Comparison of ENCODE assay signal across 8 mouse cellular contexts in the genomic region with DNA sequence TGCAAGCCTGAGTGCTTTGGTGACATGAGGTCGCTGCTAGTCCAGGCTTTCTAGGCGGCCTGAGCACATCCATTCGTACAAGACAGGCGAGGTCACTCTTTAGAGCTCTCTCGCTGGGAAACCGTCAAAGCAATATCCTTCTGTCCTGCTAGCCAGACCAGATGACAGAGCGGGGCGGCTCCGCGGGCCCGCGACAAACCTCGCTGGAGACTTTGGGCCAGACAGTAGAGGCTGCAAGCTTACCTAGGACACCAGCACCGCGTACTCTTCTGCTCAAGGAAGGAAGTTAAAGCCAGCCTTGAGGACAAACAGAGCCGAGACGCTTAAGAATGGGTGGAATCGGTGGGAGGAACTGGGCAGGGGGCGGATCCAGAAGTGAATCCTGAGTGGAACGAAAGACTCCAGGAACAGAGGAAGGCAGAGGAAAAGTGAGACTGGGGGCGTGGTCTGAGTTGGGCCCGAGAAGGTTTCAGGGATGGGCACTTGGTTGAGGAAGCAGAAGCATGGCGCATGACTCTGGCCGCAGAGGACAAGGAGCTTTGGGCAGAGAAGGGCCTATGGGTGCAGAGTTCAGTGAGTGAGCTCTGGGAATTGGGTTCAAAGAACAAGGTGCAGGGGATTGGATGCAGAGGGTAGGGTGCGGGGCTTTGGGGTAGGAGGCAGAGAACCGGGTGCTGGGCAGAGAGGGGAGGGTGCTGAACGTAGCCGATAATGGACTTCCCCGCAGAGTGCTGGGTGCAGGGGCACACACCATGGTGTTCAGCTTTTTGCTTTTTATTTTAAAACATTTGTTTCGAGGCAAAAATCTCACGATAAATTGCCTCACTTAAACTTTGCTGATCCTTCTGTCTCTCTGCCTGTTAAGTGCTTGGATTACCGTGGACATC. TPM values are rescaled to one million over a fixed set of nuclear protein-coding genes. Genes with fewer than 3 reads are reported as not detected.
DNase-seq lines count a peak whose midpoint lies in the region; ATAC-seq lines count a peak whose summit lies in the region.

A gene (minus strand): TSS at position 300 of the 887 bp plus-strand sequence.

- peaks cover 31% of the 10 kb centered on the region for H3K27me3 ChIP-seq in forebrain, embryonic 13.5 days
- H3K27me3 ChIP-seq in megakaryocyte, embryonic 14.5 days (replicated peaks): peaks cover 37% of the 10 kb centered on the region
- H3K27me3 ChIP-seq in stomach, embryonic 14.5 days (ENCODE audit: control insufficient read depth, insufficient read depth, low read length): 0 out of 2 replicates have a peak, but pooled peaks cover 3% of the 10 kb centered on the region

- peak; percentile 57 for ATAC-seq in forebrain, embryonic 13.5 days
- peak; percentile 89 for ATAC-seq in stomach, embryonic 14.5 days (ENCODE audit: insufficient number of reproducible peaks, insufficient read depth, low FRiP score, low read depth)

- no peak within 1 kb of the TSS for H3K27ac ChIP-seq in forebrain, embryonic 13.5 days
- no peak within 1 kb of the TSS for H3K27ac ChIP-seq in stomach, embryonic 14.5 days (ENCODE audit: low read length)

- 3% methylated on average over 32 of the region's 32 CpGs for WGBS in forebrain, embryonic 13.5 days
- WGBS in stomach, embryonic 14.5 days: 4% methylated on average over 32 of the region's 32 CpGs

- peaks cover 18% of the 10 kb centered on the region for H3K4me1 ChIP-seq in forebrain, embryonic 13.5 days
- H3K4me1 ChIP-seq in megakaryocyte, embryonic 14.5 days: peaks cover 19% of the 10 kb centered on the region
- H3K4me1 ChIP-seq in stomach, embryonic 14.5 days (ENCODE audit: control insufficient read depth, insufficient read depth, low read length): no peaks in the 10 kb centered on the region; the same call in 1 of the 2 replicates

- peak within 1 kb of the TSS; percentile 42 for H3K4me3 ChIP-seq in forebrain, embryonic 13.5 days
- peak within 1 kb of the TSS; percentile 86 for H3K4me3 ChIP-seq in megakaryocyte, embryonic 14.5 days (replicated peaks)
- H3K4me3 ChIP-seq in stomach, embryonic 14.5 days (ENCODE audit: low read depth, low read length): peak within 1 kb of the TSS; percentile 45

- H3K36me3 ChIP-seq in forebrain, embryonic 13.5 days (ENCODE audit: poor library complexity, severe bottlenecking): no peaks in the 10 kb centered on the region
- H3K36me3 ChIP-seq in megakaryocyte, embryonic 14.5 days (replicated peaks; ENCODE audit: low read length): no peaks in the 10 kb centered on the region
- H3K36me3 ChIP-seq in stomach, embryonic 14.5 days (ENCODE audit: control insufficient read depth, insufficient read depth, low read length): no peaks in the 10 kb centered on the region

- DNase-seq in 3134 (ENCODE audit: extremely low read depth, insufficient read length, low spot score) (peak; percentile 7), R1 (ENCODE audit: low read depth, low spot score) (peak; percentile 81)
- peak; percentile 12 for DNase-seq in heart, postnatal 25 days (ENCODE audit: low spot score)
- peak; percentile 66 to 81 for DNase-seq in kidney, postnatal 4 days
- DNase-seq in spleen, postnatal 14 days (ENCODE audit: low spot score in 2 of 2): no peak

- H3K9ac ChIP-seq in forebrain, embryonic 13.5 days: peak within 1 kb of the TSS; percentile 46
- H3K9ac ChIP-seq in stomach, embryonic 14.5 days (replicated peaks; ENCODE audit: low read depth, low read length): no peak within 1 kb of the TSS

- H3K9me3 ChIP-seq in forebrain, embryonic 13.5 days (replicated peaks): no peaks in the 10 kb centered on the region
- no peaks in the 10 kb centered on the region for H3K9me3 ChIP-seq in megakaryocyte, embryonic 14.5 days
- no peaks in the 10 kb centered on the region for H3K9me3 ChIP-seq in stomach, embryonic 14.5 days (ENCODE audit: control insufficient read depth, low read depth, low read length)

- peak within 1 kb of the TSS; percentile 73 for H3K4me2 ChIP-seq in forebrain, embryonic 13.5 days
- peak within 1 kb of the TSS; percentile 80 for H3K4me2 ChIP-seq in stomach, embryonic 14.5 days (replicated peaks; ENCODE audit: low read depth, low read length)

- intact Hi-C loops in heart, postnatal 25 days (cut with DNase I): no loop called here

RNA-seq across cellular contexts. Expression of the gene that starts here (rescaled TPM):
- polyA plus RNA-seq in forebrain, embryonic 13.5 days (2015; fragmentation: Nextera tagmentation; extraction: Ambion mirVana): 0.21 TPM in 1 of 2 replicates, not detected in the other
- 1 to 10 TPM; 1.7 to 2.7 TPM for total RNA-seq in heart, postnatal 25 days (2021)
- not detected in 2 replicates for polyA plus RNA-seq in megakaryocyte, embryonic 14.5 days (2012; ENCODE audit: insufficient read depth, low replicate concordance)
- 1.3 and 1.5 TPM in 2 replicates for polyA plus RNA-seq in stomach, embryonic 14.5 days (2014; fragmentation: Nextera tagmentation; extraction: Ambion mirVana)

Comparison
In these comparisons a context has a peak if more than half of its experiments do, and no peak if none do; other contexts are left out.
1. Peak in ATAC-seq, H3K4me3 ChIP-seq, H3K9ac ChIP-seq and H3K4me2 ChIP-seq in forebrain, embryonic 13.5 days; RNA of the gene not detected or under 1 TPM.
2. DNase-seq: peak in 3134 (single experiment), R1 (single experiment), heart, postnatal 25 days (single experiment) and kidney, postnatal 4 days (2 of 2); none in spleen, postnatal 14 days (0 of 2).
3. Peak in every context shown above with its lines, with median percentiles within 50 percentile points of each other: H3K4me3 ChIP-seq.